In the genomic region with DNA sequence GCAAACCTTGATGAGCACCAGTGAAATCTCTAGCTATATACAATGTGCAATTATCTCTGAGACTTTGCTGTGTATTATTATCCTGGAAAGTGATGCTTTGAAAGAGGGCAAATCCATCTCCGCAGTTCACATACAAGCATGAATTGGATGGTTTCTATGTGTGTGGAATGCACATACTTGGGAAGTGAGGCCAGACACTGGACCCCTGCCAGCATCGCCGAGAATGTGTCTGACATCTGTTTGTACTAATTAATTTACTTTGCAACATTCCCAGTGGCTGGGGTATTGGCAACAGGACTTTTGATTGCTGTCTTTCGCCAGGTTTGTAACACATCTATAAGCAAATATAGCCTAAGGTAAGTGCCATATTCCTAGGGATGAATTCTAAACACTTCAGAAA, we compare ENCODE assay signal across 10 mouse cellular contexts.
A peak's percentile ranks its signal among the peaks of the same experiment; 100 is the strongest.
DNase-seq lines count a peak whose midpoint lies in the region; ATAC-seq lines count a peak whose summit lies in the region.
"Had no signal": no experiment of that assay in that cellular context is flagged by ENCODE, and none has a peak within 500 bp of the region (broad histone marks: within the 10 kb centered on the region; RNA-seq: fewer than 3 reads in every experiment).

No protein-coding gene starts in this region.

- no peak overlapping the region for H3K4me3 ChIP-seq in midbrain, embryonic 13.5 days (replicated peaks)
- no peak overlapping the region for H3K4me3 ChIP-seq in midbrain, embryonic 16.5 days (ENCODE audit: low read depth, low read length)
- H3K4me3 ChIP-seq in hindbrain, embryonic 11.5 days (ENCODE audit: low read depth, low read length): no peak overlapping the region
- H3K4me3 ChIP-seq: erythroblast, embryonic 14.5 days; liver, embryonic 12.5 days had no signal

- no peaks in the 10 kb centered on the region for H3K9me3 ChIP-seq in midbrain, embryonic 13.5 days
- no peaks in the 10 kb centered on the region for H3K9me3 ChIP-seq in midbrain, embryonic 16.5 days (replicated peaks; ENCODE audit: control insufficient read depth, low read length, poor library complexity, severe bottlenecking)
- H3K9me3 ChIP-seq in hindbrain, embryonic 11.5 days (ENCODE audit: control insufficient read depth, low read length): no peaks in the 10 kb centered on the region
- H3K9me3 ChIP-seq: liver, embryonic 12.5 days had no signal

- H3K36me3 ChIP-seq in midbrain, embryonic 13.5 days: no peaks in the 10 kb centered on the region
- no peaks in the 10 kb centered on the region for H3K36me3 ChIP-seq in midbrain, embryonic 16.5 days (ENCODE audit: control insufficient read depth, insufficient read depth, low read length)
- no peaks in the 10 kb centered on the region for H3K36me3 ChIP-seq in hindbrain, embryonic 11.5 days (ENCODE audit: control insufficient read depth, insufficient read depth, low read length)
- H3K36me3 ChIP-seq: liver, embryonic 12.5 days had no signal

- no peak overlapping the region for H3K4me2 ChIP-seq in midbrain, embryonic 13.5 days (replicated peaks)
- H3K4me2 ChIP-seq in midbrain, embryonic 16.5 days (ENCODE audit: low read length): no peak overlapping the region
- H3K4me2 ChIP-seq in hindbrain, embryonic 11.5 days (replicated peaks; ENCODE audit: low read depth, low read length): no peak overlapping the region
- H3K4me2 ChIP-seq: liver, embryonic 12.5 days had no signal

- peak; percentile 70 for ATAC-seq in midbrain, embryonic 13.5 days
- no peak for ATAC-seq in midbrain, embryonic 16.5 days
- ATAC-seq in hindbrain, embryonic 11.5 days (ENCODE audit: low FRiP score): peak; percentile 31; the same call in 1 of the 2 replicates
- ATAC-seq: liver, embryonic 12.5 days had no signal

- no peak overlapping the region for H3K27ac ChIP-seq in midbrain, embryonic 13.5 days
- H3K27ac ChIP-seq in midbrain, embryonic 16.5 days (ENCODE audit: low read length): no peak overlapping the region
- H3K27ac ChIP-seq in hindbrain, embryonic 11.5 days (ENCODE audit: low read depth, low read length): no peak overlapping the region
- H3K27ac ChIP-seq: liver, embryonic 12.5 days had no signal

- H3K27me3 ChIP-seq in midbrain, embryonic 13.5 days: no peaks in the 10 kb centered on the region
- no peaks in the 10 kb centered on the region for H3K27me3 ChIP-seq in midbrain, embryonic 16.5 days (ENCODE audit: control insufficient read depth, insufficient read depth, low read depth, low read length)
- no peaks in the 10 kb centered on the region for H3K27me3 ChIP-seq in hindbrain, embryonic 11.5 days (ENCODE audit: control insufficient read depth, insufficient read depth, low read length)
- H3K27me3 ChIP-seq: liver, embryonic 12.5 days had no signal

- no peak overlapping the region for H3K9ac ChIP-seq in midbrain, embryonic 13.5 days (replicated peaks)
- H3K9ac ChIP-seq in midbrain, embryonic 16.5 days (ENCODE audit: low read depth, low read length): no peak overlapping the region
- H3K9ac ChIP-seq in hindbrain, embryonic 11.5 days (ENCODE audit: low read depth, low read length): no peak overlapping the region
- H3K9ac ChIP-seq: liver, embryonic 12.5 days had no signal

- H3K4me1 ChIP-seq in midbrain, embryonic 13.5 days (replicated peaks): peaks cover 9% of the 10 kb centered on the region
- H3K4me1 ChIP-seq in midbrain, embryonic 16.5 days (ENCODE audit: control insufficient read depth, insufficient read depth, low read length): 0 out of 2 replicates have a peak, but pooled peaks cover 8% of the 10 kb centered on the region
- H3K4me1 ChIP-seq in hindbrain, embryonic 11.5 days (replicated peaks; ENCODE audit: control insufficient read depth, insufficient read depth, low read length): no peaks in the 10 kb centered on the region
- H3K4me1 ChIP-seq: liver, embryonic 12.5 days had no signal

- WGBS in midbrain, embryonic 13.5 days: 34% methylated on average over 4 of the region's 4 CpGs
- WGBS in midbrain, embryonic 16.5 days: 33% methylated on average over 4 of the region's 4 CpGs
- 50% methylated on average over 4 of the region's 4 CpGs for WGBS in hindbrain, embryonic 11.5 days

- DNase-seq in gastrocnemius, postnatal 14 days: peak; percentile 18
- DNase-seq in gastrocnemius, adult 18-20 months (ENCODE audit: low spot score): no peak
- DNase-seq in hindbrain, embryonic 11.5 days (ENCODE audit: low spot score): peak; percentile 31
- peak; percentile 83 for DNase-seq in retina, postnatal 1 day
- no peak for DNase-seq in thymus, postnatal 0 days (ENCODE audit: low spot score)
- DNase-seq in left cerebral cortex, adult 8-10 months (ENCODE audit: low spot score in 2 of 2): no peak

- intact Hi-C loops in gastrocnemius, postnatal 14 days (cut with DNase I; ENCODE audit: low total_unique reads): no loop called here

Comparison
In these comparisons a context has a peak if more than half of its experiments do, and no peak if none do; other contexts are left out.
1. DNase-seq: peak in gastrocnemius, postnatal 14 days (single experiment), hindbrain, embryonic 11.5 days (single experiment) and retina, postnatal 1 day (single experiment); none in gastrocnemius, adult 18-20 months (single experiment), thymus, postnatal 0 days (single experiment) and left cerebral cortex, adult 8-10 months (0 of 2).